Mouse (Mus musculus) liver, embryonic 14.5 days (tissue): Measurements from ENCODE around the gene Cyb561.

Source experiments
- CTCF ChIP-seq: IDR thresholded peaks from 2 replicates; pipeline ENCODE4 v1.5.1; 2016; ENCODE audit warnings: antibody characterized with exemption, low read depth, control low read depth
- EP300 ChIP-seq: IDR thresholded peaks from 2 replicates; pipeline ENCODE4 v1.6.1; 2016; ENCODE audit warnings: antibody characterized with exemption, low read depth

DNA sequence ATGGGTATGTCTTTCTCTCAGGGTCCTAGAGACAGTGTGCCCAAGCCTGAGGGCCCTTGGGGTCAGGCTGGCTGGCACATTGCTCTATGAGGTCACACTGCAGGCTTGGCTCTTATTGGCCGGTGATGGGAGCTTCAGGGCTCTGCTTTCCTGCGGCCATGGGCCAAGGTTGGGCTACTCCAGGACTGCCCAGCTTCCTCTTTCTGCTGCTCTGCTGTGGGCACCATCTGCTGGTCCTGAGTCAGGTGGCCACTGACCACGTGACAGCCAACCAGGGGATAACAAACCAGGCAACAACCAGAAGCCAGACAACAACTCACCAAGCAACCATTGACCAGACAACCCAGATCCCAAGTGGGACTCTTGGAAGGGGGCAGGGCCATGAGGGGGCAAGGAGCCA lies 21.9 kb upstream of the Cyb561 start:
- TF ChIP-seq CTCF (no peak), EP300 (no peak)
